Mouse (Mus musculus) cerebellum, adult 2 months (tissue): ENCODE results near the gene P4ha2.

Experiments used
- CTCF ChIP-seq: fragments of 200-500 bp; IDR thresholded peaks from 2 replicates; pipeline ENCODE4 v1.5.1; 2011; ENCODE audit warnings: low read depth, mild to moderate bottlenecking, control low read depth, low read length, moderate library complexity, borderline replicate concordance; ENCODE audit not compliant: insufficient read depth
- POLR2A ChIP-seq: fragments of 200-500 bp; IDR thresholded peaks from 2 replicates; pipeline ENCODE4 v1.6.1; 2011; ENCODE audit warnings: low read length, control low read depth, borderline replicate concordance; ENCODE audit not compliant: insufficient read depth

GRCm38 (mm10) chr11:54111291-54111690 lies 11.4 kb downstream of the P4ha2 start:
- TF ChIP-seq POLR2A (no peak), CTCF (no peak)
